Mouse (Mus musculus) heart, embryonic 10.5 days (tissue): ENCODE measurements around the gene Nrn1. TPM values are rescaled to one million over a fixed set of nuclear protein-coding genes. Genes with fewer than 3 reads are reported as not detected.

ENCODE experiments used
- DNase-seq: peaks from one replicate; pipeline ENCODE4 v3.0.0-alpha.2; 2017; ENCODE audit warnings: low spot score
- H3K27ac ChIP-seq: fragments of 300-500 bp; sonication (generic); 2 replicates; pipeline ENCODE4 v1.5.1; 2016; ENCODE audit warnings: mild to moderate bottlenecking
- H3K27me3 ChIP-seq: fragments of 300-500 bp; sonication (generic); 2 replicates; pipeline ENCODE4 v1.6.1; 2016; ENCODE audit warnings: mild to moderate bottlenecking; ENCODE audit not compliant: poor library complexity, insufficient read depth, severe bottlenecking
- H3K36me3 ChIP-seq: fragments of 300-500 bp; sonication (generic); 2 replicates; pipeline ENCODE4 v1.6.1; 2016; ENCODE audit warnings: mild to moderate bottlenecking, moderate library complexity
- H3K4me1 ChIP-seq: fragments of 300-500 bp; sonication (generic); 2 replicates; pipeline ENCODE4 v1.6.1; 2016; ENCODE audit warnings: mild to moderate bottlenecking
- H3K4me3 ChIP-seq: fragments of 300-500 bp; sonication (generic); 2 replicates; pipeline ENCODE4 v1.5.1; 2016; ENCODE audit warnings: mild to moderate bottlenecking, moderate library complexity
- H3K9me3 ChIP-seq: fragments of 300-500 bp; sonication (generic); 2 replicates; pipeline ENCODE4 v1.6.1; 2016; ENCODE audit warnings: mild to moderate bottlenecking, moderate library complexity
- WGBS: fragments of 180-500 bp; shearing (Covaris S2); methylation state at CpG from one replicate; pipeline ENCODE4 v1.1.7; 2016; 5-methylcytosine and 5-hydroxymethylcytosine counted together
- polyA plus RNA-seq: library from polyadenylated mRNA; unstranded; fragments of >200 nt; fragmentation: Nextera tagmentation; extraction: Ambion mirVana; gene quantifications from 2 replicates; pipeline ENCODE4 v1.2.1, GENCODE M21; 2016

The Nrn1 gene
- polyA plus RNA-seq, 1 experiment from 2014 or later, result 1.7 TPM

DNA sequence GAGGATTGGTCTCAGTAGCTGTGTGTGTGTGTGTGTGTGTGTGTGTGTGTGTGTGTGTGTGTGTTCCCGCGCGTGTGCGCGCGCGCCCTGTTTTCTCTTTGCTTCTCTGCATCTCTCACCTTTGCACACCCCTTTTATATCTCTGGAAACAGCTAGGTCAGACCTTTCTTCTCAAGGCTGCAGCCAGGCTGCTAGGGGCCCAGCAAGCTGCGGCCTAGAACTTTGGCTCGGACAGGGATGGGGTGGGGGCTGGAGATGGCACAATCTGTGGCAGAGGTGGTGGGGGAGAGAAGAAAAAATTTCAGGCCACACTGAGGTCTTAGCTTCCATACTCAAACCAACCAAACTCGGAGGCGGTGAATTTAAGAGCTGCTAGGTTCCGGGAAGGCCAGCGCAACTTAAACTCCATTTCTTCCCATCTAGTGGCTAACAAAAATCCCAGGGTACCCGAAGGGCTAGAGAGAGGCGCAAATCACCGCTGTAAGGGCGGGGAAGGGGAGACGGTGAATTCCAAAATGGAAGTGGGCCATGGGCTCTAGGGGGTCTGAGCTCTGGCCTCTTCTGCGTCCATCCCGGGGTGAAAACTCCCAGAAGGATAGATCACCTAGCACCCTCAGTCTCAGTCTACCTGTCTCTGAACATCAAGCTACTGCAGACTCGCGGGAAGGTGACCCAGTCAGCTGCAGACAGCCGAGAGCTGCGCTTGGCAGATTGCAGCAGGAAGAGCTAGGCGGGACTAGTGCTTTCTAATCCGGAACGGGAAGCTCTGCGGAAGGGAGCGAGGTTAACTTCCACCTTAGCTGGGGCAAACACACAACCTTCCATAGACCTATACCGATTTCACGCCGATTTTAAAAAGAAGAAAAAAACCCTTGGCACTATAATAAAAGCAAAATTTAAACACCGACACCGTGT is 3.7 kb downstream of the Nrn1 start:
- 0 out of 2 replicates have a peak overlapping the region, but pooled peaks have one; percentile 6 for H3K27ac ChIP-seq
- H3K4me3 ChIP-seq, result peak overlapping the region; percentile 60
- peak; percentile 82 for DNase-seq
- H3K27me3 ChIP-seq, result peaks cover 87% of the 10 kb centered on the region
- H3K4me1 ChIP-seq, result peaks cover 37% of the 10 kb centered on the region
- WGBS, result 1% methylated on average over 34 of the region's 34 CpGs
- no peaks in the 10 kb centered on the region for H3K36me3 ChIP-seq
- no peaks in the 10 kb centered on the region for H3K9me3 ChIP-seq

DNA sequence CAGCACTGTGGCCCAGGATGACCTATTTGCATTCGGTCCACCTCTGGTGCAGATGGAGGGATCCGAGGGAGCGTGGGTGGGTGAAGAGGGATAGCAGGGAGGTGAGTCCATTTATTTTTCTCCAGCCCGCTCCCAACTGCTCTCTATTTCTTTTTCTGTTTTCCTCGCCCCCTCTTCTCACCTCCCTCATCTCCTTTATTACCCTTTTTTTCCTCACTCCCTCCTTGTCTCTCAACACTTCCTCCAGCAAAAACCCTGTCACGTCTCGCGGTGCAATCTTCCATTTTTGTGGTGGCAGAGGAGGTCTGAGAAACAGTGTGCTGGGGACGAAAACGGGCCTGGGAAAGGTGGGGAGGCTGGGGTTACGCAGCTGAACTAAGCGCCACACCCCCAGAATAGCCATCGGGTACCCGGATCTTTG is 4.6 kb downstream of the Nrn1 start:
- Histone ChIP-seq H3K4me1 (peaks cover 33% of the 10 kb centered on the region), H3K9me3 (no peaks in the 10 kb centered on the region), H3K36me3 (no peaks in the 10 kb centered on the region), H3K4me3 (no peak overlapping the region), H3K27ac (no peak overlapping the region), H3K27me3 (peaks cover 93% of the 10 kb centered on the region)
- 9% methylated on average over 14 of the region's 14 CpGs for WGBS
- DNase-seq, result no peak

GRCm38 (mm10) chr13:36729731-36730340 is 5.1 kb downstream of the Nrn1 start:
- Histone ChIP-seq H3K4me1 (peaks cover 31% of the 10 kb centered on the region), H3K36me3 (no peaks in the 10 kb centered on the region), H3K9me3 (no peaks in the 10 kb centered on the region), H3K27ac (no peak overlapping the region), H3K4me3 (no peak overlapping the region), H3K27me3 (peaks cover 93% of the 10 kb centered on the region)
- 6% methylated on average over 13 of the region's 13 CpGs for WGBS
- DNase-seq, result no peak

DNA sequence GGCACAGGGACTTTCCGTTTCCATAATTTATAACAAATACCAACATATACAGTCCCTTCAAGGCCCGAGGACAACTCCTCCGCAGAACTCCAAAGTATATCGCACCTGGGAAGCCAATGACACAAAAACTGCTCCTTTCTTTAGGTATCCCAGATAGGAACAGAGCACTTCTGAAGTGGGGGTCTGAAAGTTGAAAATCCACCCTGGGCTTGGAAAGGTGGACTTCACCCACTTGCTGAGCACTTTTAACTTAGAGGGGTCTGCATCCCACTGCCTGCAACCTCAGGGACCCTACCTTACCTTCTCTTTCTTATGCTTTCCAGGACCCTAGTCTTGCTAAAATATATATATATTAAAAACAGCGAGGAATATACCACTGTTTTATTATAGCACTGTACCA is 6.4 kb downstream of the Nrn1 start:
- no peak for DNase-seq
- Histone ChIP-seq H3K36me3 (no peaks in the 10 kb centered on the region), H3K4me3 (no peak overlapping the region), H3K4me1 (peaks cover 32% of the 10 kb centered on the region), H3K9me3 (no peaks in the 10 kb centered on the region), H3K27me3 (peaks cover 93% of the 10 kb centered on the region), H3K27ac (no peak overlapping the region)
- 9% methylated on average over 5 of the region's 5 CpGs for WGBS

- 2% methylated on average over 23 of the region's 23 CpGs for WGBS
- no peak for DNase-seq
- Histone ChIP-seq H3K27ac (no peak overlapping the region), H3K27me3 (peaks cover 93% of the 10 kb centered on the region), H3K4me3 (peak overlapping the region; percentile 57), H3K9me3 (no peaks in the 10 kb centered on the region), H3K4me1 (peaks cover 32% of the 10 kb centered on the region), H3K36me3 (no peaks in the 10 kb centered on the region)
These were observed 7.0 kb downstream of the Nrn1 start for GRCm38 (mm10) chr13:36727779-36728470.

DNA sequence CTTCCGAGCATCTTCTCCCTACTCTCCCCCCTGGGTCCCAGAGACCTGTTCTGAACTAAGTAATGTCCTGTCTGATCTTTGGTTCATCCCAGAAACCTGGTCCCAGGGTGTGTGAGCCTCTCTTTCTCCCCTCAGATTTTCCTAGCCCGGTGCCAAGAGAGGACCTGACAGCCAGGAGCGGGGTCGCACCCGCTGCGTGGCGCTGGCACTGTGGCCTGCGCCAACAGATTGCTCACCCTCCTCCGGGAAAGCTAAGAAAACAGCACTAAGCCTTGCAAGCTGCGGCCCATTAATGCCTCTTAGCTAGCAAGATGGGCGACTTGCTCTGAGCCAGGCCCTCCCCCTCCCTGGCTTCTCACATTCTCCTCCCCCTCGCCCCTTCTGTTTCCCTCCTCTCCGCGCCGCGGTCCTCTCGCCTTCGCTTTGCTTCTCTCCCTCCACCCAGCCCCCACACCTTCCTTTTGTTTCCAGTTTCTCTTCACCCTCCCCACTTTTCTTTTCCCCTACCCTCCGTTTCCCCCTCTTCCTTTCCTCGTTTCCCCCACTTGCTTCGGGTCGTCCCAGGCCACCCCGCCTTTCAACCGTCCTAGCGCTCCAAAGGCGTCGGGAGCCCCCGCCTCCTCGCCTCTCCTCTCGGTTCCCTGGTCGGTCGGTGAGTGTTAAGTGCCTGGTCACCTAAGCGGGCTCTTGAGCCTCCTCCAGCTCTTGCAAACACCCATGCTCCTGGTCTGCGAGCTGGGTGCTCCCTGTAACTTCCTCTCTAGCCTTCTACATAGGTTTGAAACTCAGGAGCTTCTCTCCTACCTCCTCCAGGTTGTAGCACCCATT is 7.8 kb downstream of the Nrn1 start:
- DNase-seq, result no peak
- Histone ChIP-seq H3K4me3 (peak overlapping the region; percentile 57), H3K9me3 (no peaks in the 10 kb centered on the region), H3K27ac (no peak overlapping the region; the same call in 1 of the 2 replicates), H3K4me1 (peaks cover 32% of the 10 kb centered on the region), H3K36me3 (no peaks in the 10 kb centered on the region), H3K27me3 (peaks cover 93% of the 10 kb centered on the region)
- WGBS, result under 1% methylated on average over 34 of the region's 34 CpGs

- H3K4me3 ChIP-seq, result peak overlapping the region; percentile 57
These were observed 8.4 kb downstream of the Nrn1 start for GRCm38 (mm10) chr13:36726551-36726950.

DNA sequence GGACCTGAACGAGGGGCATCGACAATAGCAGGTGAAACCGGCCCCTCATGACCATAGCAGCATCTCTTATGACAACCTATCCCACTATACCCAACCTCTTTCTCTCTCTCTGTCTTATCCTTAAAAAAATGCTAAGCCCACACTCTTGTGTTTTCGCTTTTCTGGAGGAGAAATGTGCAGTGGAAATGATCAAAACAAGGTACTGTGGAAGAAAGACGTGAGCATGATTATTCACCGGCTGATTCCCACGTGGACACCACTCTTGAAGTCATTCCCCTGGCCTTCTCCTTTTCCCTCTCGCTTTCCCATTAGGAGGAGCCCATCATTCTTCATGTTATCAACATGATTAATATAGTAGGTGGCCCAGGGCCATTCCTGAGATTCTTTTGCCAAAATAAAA is 9.1 kb downstream of the Nrn1 start:
- no peak for DNase-seq
- Histone ChIP-seq H3K9me3 (no peaks in the 10 kb centered on the region), H3K4me3 (no peak overlapping the region)

More at GRCm38 (mm10) chr13:36726551-36726950, 8.4 kb downstream of the Nrn1 start:
- Histone ChIP-seq H3K9me3 (no peaks in the 10 kb centered on the region), H3K4me1 (peaks cover 31% of the 10 kb centered on the region), H3K27me3 (peaks cover 96% of the 10 kb centered on the region), H3K27ac (no peak overlapping the region), H3K36me3 (no peaks in the 10 kb centered on the region)
- WGBS, result under 1% methylated on average over 24 of the region's 24 CpGs
- DNase-seq, result no peak

GRCm38 (mm10) chr13:36724533-36725470 is 10.1 kb downstream of the Nrn1 start:
- Histone ChIP-seq H3K27ac (no peak overlapping the region), H3K4me1 (peaks cover 28% of the 10 kb centered on the region), H3K36me3 (no peaks in the 10 kb centered on the region), H3K27me3 (peaks cover 97% of the 10 kb centered on the region), H3K9me3 (no peaks in the 10 kb centered on the region), H3K4me3 (peak overlapping the region; percentile 53)
- DNase-seq, result no peak
- 1% methylated on average over 40 of the region's 40 CpGs for WGBS

More for the DNA sequence above, 9.1 kb downstream of the Nrn1 start:
- Histone ChIP-seq H3K27ac (no peak overlapping the region), H3K4me1 (peaks cover 28% of the 10 kb centered on the region), H3K36me3 (no peaks in the 10 kb centered on the region), H3K27me3 (peaks cover 96% of the 10 kb centered on the region)
- WGBS, result under 1% methylated on average over 8 of the region's 8 CpGs

DNA sequence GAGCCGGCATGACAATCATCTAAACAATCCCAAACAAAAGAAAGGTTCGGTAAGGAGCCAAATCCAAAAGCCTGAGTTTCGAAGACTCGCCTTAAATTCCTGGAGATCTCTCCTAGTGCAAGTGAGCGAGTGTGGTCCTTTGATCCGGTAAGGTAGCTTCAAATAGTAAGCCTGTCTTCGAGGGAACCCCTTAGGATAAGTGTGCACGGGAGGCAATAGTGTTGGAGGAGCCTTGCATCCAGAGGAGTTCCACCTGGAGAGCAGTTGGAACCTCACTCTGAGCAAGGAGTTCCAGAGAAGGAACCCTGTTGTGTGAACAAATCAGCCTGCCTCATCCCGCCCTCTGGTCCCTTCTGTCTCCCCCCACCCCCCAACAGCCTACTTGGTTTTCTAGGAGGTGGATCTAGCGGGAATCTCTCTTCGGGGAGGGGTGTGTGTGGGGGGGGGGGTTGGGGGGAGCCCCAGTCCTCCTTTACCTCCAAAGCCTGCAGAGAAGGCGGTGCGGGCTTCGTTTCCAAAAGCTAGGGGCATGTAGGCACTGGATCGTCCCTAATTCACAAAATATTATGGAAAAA is 11.1 kb downstream of the Nrn1 start:
- H3K4me1 ChIP-seq, result peaks cover 28% of the 10 kb centered on the region
- H3K4me3 ChIP-seq, result peak overlapping the region; percentile 53
- no peak overlapping the region for H3K27ac ChIP-seq
- no peak for DNase-seq
- no peaks in the 10 kb centered on the region for H3K9me3 ChIP-seq
- H3K36me3 ChIP-seq, result no peaks in the 10 kb centered on the region
- peaks cover 89% of the 10 kb centered on the region for H3K27me3 ChIP-seq
- WGBS, result 1% methylated on average over 15 of the region's 15 CpGs

DNA sequence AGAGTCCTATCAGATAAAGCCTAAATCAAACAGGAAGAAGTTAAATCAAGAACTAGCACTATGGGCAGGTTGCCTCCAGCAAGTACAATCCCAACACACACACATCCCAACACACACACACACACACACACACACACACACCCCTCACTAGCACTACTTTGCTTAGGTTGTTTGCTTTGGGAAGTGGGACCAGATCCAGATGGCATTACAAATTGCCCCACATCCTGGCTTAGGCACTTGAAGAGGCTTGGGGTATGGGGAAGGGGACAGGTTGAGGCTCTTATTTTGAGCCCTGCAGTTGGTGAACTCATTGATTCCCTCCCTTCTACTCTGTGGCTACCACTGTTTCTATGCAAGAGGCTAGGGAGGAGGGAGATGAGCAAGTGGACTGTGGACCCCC is 12.6 kb downstream of the Nrn1 start:
- Histone ChIP-seq H3K9me3 (no peaks in the 10 kb centered on the region), H3K27me3 (peaks cover 74% of the 10 kb centered on the region), H3K4me3 (no peak overlapping the region)

More for the DNA sequence above, 12.6 kb downstream of the Nrn1 start:
- H3K27ac ChIP-seq, result no peak overlapping the region
- H3K4me1 ChIP-seq, result peaks cover 23% of the 10 kb centered on the region; the same call in 1 of the 2 replicates
- no peaks in the 10 kb centered on the region for H3K36me3 ChIP-seq
- DNase-seq, result no peak
